Mouse (Mus musculus) embryonic facial prominence, embryonic 15.5 days (tissue): ENCODE results near the gene Prrc2b. TPM values are rescaled to one million over a fixed set of nuclear protein-coding genes. Genes with fewer than 3 reads are reported as not detected.

ENCODE experiments used
- microRNA-seq: library from miRNA; unstranded; fragments of <30 nt; microRNA quantifications from one replicate; pipeline ENCODE4, GENCODE M21; 2016; ENCODE audit warnings: borderline number of aligned reads
- polyA plus RNA-seq: library from polyadenylated mRNA; unstranded; fragments of >200 nt; fragmentation: Nextera tagmentation; extraction: Ambion mirVana; gene quantifications from 2 replicates; pipeline ENCODE4 v1.2.1, GENCODE M21; 2015

Prrc2b gene
- polyA plus RNA-seq, 1 experiment from 2014 or later, result 56.2 TPM

Small RNA genes lying within 50 kb of the gene (microRNA-seq; reads per million reads assigned to microRNA genes)
- gene Gm27805, result not detected

Other genes with a start within 250 kb of the Prrc2b start
- 23.8 and 26.6 TPM in 2 replicates for gene Aif1l, start 200.9 kb upstream of the Prrc2b start, polyA plus RNA-seq
- 77.4 and 86.8 TPM in 2 replicates for gene Nup214, start 176.6 kb upstream of the Prrc2b start, polyA plus RNA-seq
- 3.9 and 6.0 TPM in 2 replicates for gene Fam78a, start 66.2 kb upstream of the Prrc2b start, polyA plus RNA-seq
- gene Plpp7, start 55.6 kb upstream of the Prrc2b start, polyA plus RNA-seq, result 9.4 and 10.0 TPM in 2 replicates
- gene Pomt1, start 85.5 kb downstream of the Prrc2b start, polyA plus RNA-seq, result 25.1 and 26.3 TPM in 2 replicates
- gene Uck1, start 109.1 kb downstream of the Prrc2b start, polyA plus RNA-seq, result 66.9 and 67.1 TPM in 2 replicates
- gene Golga2, start 136.3 kb downstream of the Prrc2b start, polyA plus RNA-seq, result 31.6 and 33.9 TPM in 2 replicates
- gene Swi5, start 137.0 kb downstream of the Prrc2b start, polyA plus RNA-seq, result 450 and 462 TPM in 2 replicates
- gene Ciz1, start 201.2 kb downstream of the Prrc2b start, polyA plus RNA-seq, result 54.6 and 57.3 TPM in 2 replicates
- 30.7 and 31.5 TPM in 2 replicates for gene Dnm1, start 202.3 kb downstream of the Prrc2b start, polyA plus RNA-seq
- 71.6 and 71.9 TPM in 2 replicates for gene 1110008P14Rik, start 230.9 kb downstream of the Prrc2b start, polyA plus RNA-seq
- gene Lcn2, start 237.2 kb downstream of the Prrc2b start, polyA plus RNA-seq, result 5.6 and 6.5 TPM in 2 replicates
- 28.3 and 29.8 TPM in 2 replicates for gene Ptges2, start 244.8 kb downstream of the Prrc2b start, polyA plus RNA-seq